Mouse (Mus musculus) G1E (cell line): Measurements from ENCODE around the gene Pkp3.

Source experiments
- CTCF ChIP-seq: IDR thresholded peaks from 2 replicates; pipeline ENCODE4 v1.5.1; 2012; ENCODE audit warnings: low read depth, low read length, inconsistent platforms, mixed read lengths
- GATA2 ChIP-seq: IDR thresholded peaks from 2 replicates; pipeline ENCODE4 v1.6.1; 2012; ENCODE audit warnings: low read depth, low read length, inconsistent platforms, borderline replicate concordance
- POLR2AphosphoS5 ChIP-seq: IDR thresholded peaks from 2 replicates; pipeline ENCODE4 v1.6.1; 2012; ENCODE audit warnings: low read depth, low read length, inconsistent platforms; ENCODE audit not compliant: insufficient replicate concordance

DNA sequence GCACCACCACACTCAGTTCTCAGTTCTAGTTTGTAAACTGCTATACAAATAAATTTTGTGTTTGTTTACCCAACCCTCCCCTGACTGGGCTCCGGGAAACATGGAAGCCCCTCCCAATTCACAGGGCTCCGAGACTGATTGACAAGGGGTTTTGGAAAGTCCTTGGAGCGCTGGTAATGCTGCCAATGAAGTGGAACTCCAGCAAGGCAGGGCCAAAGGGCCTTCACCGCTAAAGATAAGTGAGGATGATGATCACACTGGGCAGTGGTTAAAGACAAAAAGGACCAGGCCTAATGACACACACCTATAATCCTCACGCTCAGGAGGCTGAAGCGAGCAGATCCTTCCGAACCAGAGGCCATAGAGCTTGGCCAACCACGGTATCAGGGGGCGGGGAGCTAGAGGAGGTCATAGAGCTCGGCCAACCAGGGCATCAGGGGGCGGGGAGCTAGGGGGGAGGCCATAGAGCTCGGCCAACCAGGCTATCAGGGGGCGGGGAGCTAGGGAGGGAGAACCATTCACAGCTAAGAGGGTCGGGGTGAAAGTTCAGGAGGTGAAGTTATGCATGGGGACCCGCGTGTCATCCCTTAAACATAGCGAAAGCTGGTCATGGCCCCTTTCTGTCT lies 26.8 kb upstream of the Pkp3 start:
- no peak for TF ChIP-seq CTCF
- TF ChIP-seq POLR2AphosphoS5, result no peak
- TF ChIP-seq GATA2, result no peak
